In genomic region chr8:123752773-123753468, GRCm38 (mm10) we compare ENCODE assay signal across 7 mouse cellular contexts. TPM values are rescaled to one million over a fixed set of nuclear protein-coding genes. Genes with fewer than 3 reads are reported as not detected.
DNase-seq lines count a peak whose midpoint lies in the region; ATAC-seq and TF ChIP-seq lines count a peak whose summit lies in the region.

No protein-coding gene starts in this region.

- H3K9me3 ChIP-seq in liver, embryonic 11.5 days (ENCODE audit: control insufficient read depth, low read length), result no peaks in the 10 kb centered on the region
- no peaks in the 10 kb centered on the region for H3K9me3 ChIP-seq in embryonic facial prominence, embryonic 10.5 days
- no peaks in the 10 kb centered on the region for H3K9me3 ChIP-seq in hindbrain, embryonic 14.5 days (ENCODE audit: control insufficient read depth, low read length)

- H3K36me3 ChIP-seq in liver, adult 2 months (ENCODE audit: control insufficient read depth, insufficient read depth, low read length), result no peaks in the 10 kb centered on the region
- H3K36me3 ChIP-seq in liver, embryonic 11.5 days (ENCODE audit: control insufficient read depth, insufficient read depth, low read length), result no peaks in the 10 kb centered on the region
- no peaks in the 10 kb centered on the region for H3K36me3 ChIP-seq in embryonic facial prominence, embryonic 10.5 days (replicated peaks)
- H3K36me3 ChIP-seq in hindbrain, embryonic 14.5 days (replicated peaks; ENCODE audit: control insufficient read depth, insufficient read depth), result no peaks in the 10 kb centered on the region

- no peak for TF ChIP-seq CTCF in liver, adult 2 months (IDR thresholded peaks at IDR 0.05; ENCODE audit: low read depth, low read length)
- TF ChIP-seq CTCF in olfactory bulb, adult 2 months (IDR thresholded peaks at IDR 0.05; ENCODE audit: insufficient read depth, low read depth, low read length), result no peak

- H3K4me2 ChIP-seq in liver, embryonic 11.5 days, result no peak overlapping the region
- H3K4me2 ChIP-seq in hindbrain, embryonic 14.5 days (replicated peaks), result no peak overlapping the region

- ATAC-seq in liver, embryonic 11.5 days (replicated peaks; ENCODE audit: low FRiP score), result no peak
- peak; percentile 72; the same call in 1 of the 2 replicates for ATAC-seq in hindbrain, embryonic 14.5 days (ENCODE audit: low FRiP score)

- WGBS in liver, adult 2 months, result 68% methylated on average over 13 of the region's 13 CpGs
- 74% methylated on average over 13 of the region's 13 CpGs for WGBS in liver, embryonic 11.5 days
- 49% methylated on average over 13 of the region's 13 CpGs for WGBS in embryonic facial prominence, embryonic 10.5 days
- 48% methylated on average over 13 of the region's 13 CpGs for WGBS in hindbrain, embryonic 14.5 days
- 54% methylated on average over 13 of the region's 13 CpGs for WGBS in olfactory bulb, adult 2 months

- H3K27me3 ChIP-seq in liver, adult 2 months (ENCODE audit: control insufficient read depth, insufficient read depth, low read length), result no peaks in the 10 kb centered on the region
- H3K27me3 ChIP-seq in liver, embryonic 11.5 days (replicated peaks; ENCODE audit: control insufficient read depth, insufficient read depth, low read length), result peaks cover 5% of the 10 kb centered on the region; the same call in 1 of the 2 replicates
- H3K27me3 ChIP-seq in embryonic facial prominence, embryonic 10.5 days (replicated peaks; ENCODE audit: low read depth, poor library complexity, severe bottlenecking), result no peaks in the 10 kb centered on the region
- H3K27me3 ChIP-seq in hindbrain, embryonic 14.5 days (ENCODE audit: control insufficient read depth, insufficient read depth, low read length), result no peaks in the 10 kb centered on the region

- peak overlapping the region; percentile 60 for H3K9ac ChIP-seq in liver, adult 2 months (ENCODE audit: low read depth, low read length)
- H3K9ac ChIP-seq in liver, embryonic 11.5 days (ENCODE audit: low read depth, low read length), result no peak overlapping the region
- H3K9ac ChIP-seq in hindbrain, embryonic 14.5 days, result no peak overlapping the region

- H3K27ac ChIP-seq in liver, adult 2 months (replicated peaks; ENCODE audit: insufficient read depth, low read depth, low read length), result peak overlapping the region; percentile 72
- H3K27ac ChIP-seq in liver, embryonic 11.5 days (ENCODE audit: low read depth, low read length), result no peak overlapping the region
- H3K27ac ChIP-seq in embryonic facial prominence, embryonic 10.5 days (replicated peaks), result peak overlapping the region; percentile 72
- 0 out of 2 replicates have a peak overlapping the region, but pooled peaks have one; percentile 3 for H3K27ac ChIP-seq in hindbrain, embryonic 14.5 days
- H3K27ac ChIP-seq in olfactory bulb, adult 2 months (ENCODE audit: insufficient read depth, low read depth, low read length), result peak overlapping the region; percentile 77

- H3K4me3 ChIP-seq in liver, adult 2 months (ENCODE audit: insufficient read depth, low read depth, low read length), result peak overlapping the region; percentile 49
- H3K4me3 ChIP-seq in liver, embryonic 11.5 days (ENCODE audit: low read depth, low read length), result no peak overlapping the region
- H3K4me3 ChIP-seq in embryonic facial prominence, embryonic 10.5 days, result peak overlapping the region; percentile 35
- no peak overlapping the region for H3K4me3 ChIP-seq in hindbrain, embryonic 14.5 days (replicated peaks; ENCODE audit: low read length)
- H3K4me3 ChIP-seq in olfactory bulb, adult 2 months (ENCODE audit: insufficient read depth, low read depth, low read length), result no peak overlapping the region

- H3K4me1 ChIP-seq in liver, adult 2 months (ENCODE audit: control insufficient read depth, insufficient read depth, low read length), result peaks cover 24% of the 10 kb centered on the region
- H3K4me1 ChIP-seq in liver, embryonic 11.5 days (replicated peaks; ENCODE audit: control insufficient read depth, insufficient read depth, low read length), result no peaks in the 10 kb centered on the region; the same call in 1 of the 2 replicates
- H3K4me1 ChIP-seq in embryonic facial prominence, embryonic 10.5 days, result peaks cover 50% of the 10 kb centered on the region
- H3K4me1 ChIP-seq in hindbrain, embryonic 14.5 days (replicated peaks; ENCODE audit: control insufficient read depth, insufficient read depth, low read length), result peaks cover 20% of the 10 kb centered on the region
- H3K4me1 ChIP-seq in olfactory bulb, adult 2 months (ENCODE audit: control insufficient read depth, insufficient read depth, low read length), result peaks cover 32% of the 10 kb centered on the region

- peaks cover 5% of the 10 kb centered on the region; the same call in 1 of the 2 replicates for H3K79me2 ChIP-seq in liver, adult 2 months (ENCODE audit: control insufficient read depth, insufficient read depth, low read length)

- no peak for TF ChIP-seq POLR2A in liver, adult 2 months (IDR thresholded peaks at IDR 0.05; ENCODE audit: extremely low read depth, insufficient read depth, low read length)
- TF ChIP-seq POLR2A in olfactory bulb, adult 2 months (IDR thresholded peaks at IDR 0.05; ENCODE audit: insufficient read depth, low read depth, low read length), result no peak

- DNase-seq in liver, adult 2 months (ENCODE audit: extremely low read depth, low read depth, low spot score), result peak; percentile 28
- no peak for DNase-seq in liver, embryonic 11.5 days (ENCODE audit: low spot score)
- peak; percentile 72 for DNase-seq in embryonic facial prominence, embryonic 10.5 days (ENCODE audit: low spot score)
- peak; percentile 75 for DNase-seq in hindbrain, embryonic 14.5 days (ENCODE audit: low spot score)
- no peak for DNase-seq in adipocyte (ENCODE audit: low spot score)
- DNase-seq in lung, postnatal 25 days (ENCODE audit: low spot score), result no peak

RNA-seq across cellular contexts. Expression of gene Rab4a, which starts 52.9 kb away (rescaled TPM):
- 15.4 and 15.7 TPM in 2 replicates for total RNA-seq in liver, adult 2 months (2014; rRNA removed)
- polyA plus RNA-seq in liver, adult 2 months (2012; rRNA removed), result 24.4 and 24.6 TPM in 2 replicates
- 61.8 and 65.9 TPM in 2 replicates for polyA plus RNA-seq in liver, embryonic 11.5 days (2014; fragmentation: Nextera tagmentation; extraction: Ambion mirVana)
- 56.8 and 58.0 TPM in 2 replicates for polyA plus RNA-seq in embryonic facial prominence, embryonic 10.5 days (2016; fragmentation: Nextera tagmentation; extraction: Ambion mirVana)
- 79.1 and 82.7 TPM in 2 replicates for polyA plus RNA-seq in hindbrain, embryonic 14.5 days (2014; fragmentation: Nextera tagmentation; extraction: Ambion mirVana)
- not detected in 2 replicates for polyA plus RNA-seq in olfactory bulb, adult 2 months (2012; ENCODE audit: insufficient read depth, insufficient read length, low replicate concordance, missing spikeins)

Comparison
In these comparisons a context has a peak if more than half of its experiments do, and no peak if none do; other contexts are left out.
1. DNase-seq: peak in liver, adult 2 months (single experiment), embryonic facial prominence, embryonic 10.5 days (single experiment) and hindbrain, embryonic 14.5 days (single experiment); none in liver, embryonic 11.5 days (single experiment), adipocyte (single experiment) and lung, postnatal 25 days (single experiment).
2. H3K4me3 ChIP-seq: peak in liver, adult 2 months (single experiment) and embryonic facial prominence, embryonic 10.5 days (single experiment); none in liver, embryonic 11.5 days (single experiment), hindbrain, embryonic 14.5 days (single experiment) and olfactory bulb, adult 2 months (single experiment).